Mouse (Mus musculus): ENCODE results near the gene Ddx39b.

Ddx39b gene

GRCm38 (mm10) chr17:35244999-35245398 is 3.5 kb downstream of the Ddx39b start:
- no peak for DNase-seq (ENCODE audit: low spot score in 2 of 2)

GRCm38 (mm10) chr17:35245731-35246623 is 4.4 kb downstream of the Ddx39b start:
- DNase-seq (ENCODE audit: low spot score in 2 of 2), result no peak

- no peak for DNase-seq (ENCODE audit: low spot score in 2 of 2)
These were observed 5.6 kb downstream of the Ddx39b start for GRCm38 (mm10) chr17:35247144-35247543.

GRCm38 (mm10) chr17:35248986-35249385 is 7.4 kb downstream of the Ddx39b start:
- no peak for DNase-seq (ENCODE audit: low spot score in 2 of 2)

GRCm38 (mm10) chr17:35249451-35250197 is 8.1 kb downstream of the Ddx39b start:
- no peak for DNase-seq (ENCODE audit: low spot score in 2 of 2)

- no peak for DNase-seq (ENCODE audit: low spot score in 2 of 2)
These were observed 9.0 kb downstream of the Ddx39b start for GRCm38 (mm10) chr17:35250348-35251120.

GRCm38 (mm10) chr17:35251162-35251719 is 9.7 kb downstream of the Ddx39b start:
- DNase-seq (ENCODE audit: low spot score in 2 of 2), result no peak

GRCm38 (mm10) chr17:35251981-35252380 is 10.4 kb downstream of the Ddx39b start:
- no peak for DNase-seq (ENCODE audit: low spot score in 2 of 2)

- DNase-seq (ENCODE audit: low spot score in 2 of 2), result no peak
These were observed 11.2 kb downstream of the Ddx39b start for GRCm38 (mm10) chr17:35252619-35253292.

GRCm38 (mm10) chr17:35253293-35254093 is 11.9 kb downstream of the Ddx39b start:
- no peak for DNase-seq (ENCODE audit: low spot score in 2 of 2)

- peak in 1 of 2 experiments; percentile 57 for DNase-seq (ENCODE audit: low spot score in 2 of 2)
These were observed 12.9 kb downstream of the Ddx39b start for GRCm38 (mm10) chr17:35254241-35255098.

- no peak for DNase-seq (ENCODE audit: low spot score in 2 of 2)
These were observed 13.8 kb downstream of the Ddx39b start for GRCm38 (mm10) chr17:35255301-35255700.

GRCm38 (mm10) chr17:35255704-35256103 is 14.2 kb downstream of the Ddx39b start:
- no peak for DNase-seq (ENCODE audit: low spot score in 2 of 2)

- DNase-seq (ENCODE audit: low spot score in 2 of 2), result no peak
These were observed 15.8 kb downstream of the Ddx39b start for GRCm38 (mm10) chr17:35257378-35257777.

- peak; percentile 89 to 96 for DNase-seq (ENCODE audit: low spot score in 2 of 2)
These were observed 16.4 kb downstream of the Ddx39b start for GRCm38 (mm10) chr17:35257824-35258491.

GRCm38 (mm10) chr17:35258492-35259478 is 17.2 kb downstream of the Ddx39b start:
- DNase-seq (ENCODE audit: low spot score in 2 of 2), result no peak

- DNase-seq (ENCODE audit: low spot score in 2 of 2), result no peak
These were observed 18.1 kb downstream of the Ddx39b start for GRCm38 (mm10) chr17:35259621-35260020.

GRCm38 (mm10) chr17:35261651-35262050 is 20.1 kb downstream of the Ddx39b start:
- no peak for DNase-seq (ENCODE audit: low spot score in 2 of 2)

All from frontal cortex, postnatal 36 days (tissue).